Mouse (Mus musculus): ENCODE data around the gene Zfx.
A peak's percentile ranks its signal among the peaks of the same experiment; 100 is the strongest.

Gene Zfx

GRCm38 (mm10) chrX:94123059-94123839, at the start of gene Zfx:
Gene Zfx (minus strand): TSS chrX:94123702.
- ATAC-seq (ENCODE audit: insufficient number of reproducible peaks, low FRiP score, low TSS enrichment) = peak; percentile 8; the same call in 1 of the 2 replicates

DNA sequence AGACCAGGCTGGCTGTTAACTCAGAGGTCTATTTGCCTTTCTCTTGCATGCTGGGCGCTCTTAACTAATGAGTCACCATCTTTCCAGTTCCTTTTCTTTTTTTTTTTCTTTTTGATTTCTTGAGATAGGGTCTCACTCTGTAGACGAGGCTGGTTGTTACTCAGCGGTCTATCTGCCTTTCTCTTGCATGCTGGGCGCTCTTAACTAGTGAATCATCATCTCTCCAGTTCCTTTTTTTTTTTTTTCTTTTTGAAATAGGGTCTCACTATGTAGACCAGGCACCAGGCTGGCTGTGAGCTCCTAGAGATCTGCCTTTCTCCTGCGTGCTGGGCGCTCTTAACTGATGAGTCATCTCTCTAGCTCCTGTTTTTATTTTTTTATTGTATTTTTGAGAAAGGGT, 45.8 kb upstream of the Zfx start:
- ATAC-seq (ENCODE audit: insufficient number of reproducible peaks, low FRiP score, low TSS enrichment) = no peak

DNA sequence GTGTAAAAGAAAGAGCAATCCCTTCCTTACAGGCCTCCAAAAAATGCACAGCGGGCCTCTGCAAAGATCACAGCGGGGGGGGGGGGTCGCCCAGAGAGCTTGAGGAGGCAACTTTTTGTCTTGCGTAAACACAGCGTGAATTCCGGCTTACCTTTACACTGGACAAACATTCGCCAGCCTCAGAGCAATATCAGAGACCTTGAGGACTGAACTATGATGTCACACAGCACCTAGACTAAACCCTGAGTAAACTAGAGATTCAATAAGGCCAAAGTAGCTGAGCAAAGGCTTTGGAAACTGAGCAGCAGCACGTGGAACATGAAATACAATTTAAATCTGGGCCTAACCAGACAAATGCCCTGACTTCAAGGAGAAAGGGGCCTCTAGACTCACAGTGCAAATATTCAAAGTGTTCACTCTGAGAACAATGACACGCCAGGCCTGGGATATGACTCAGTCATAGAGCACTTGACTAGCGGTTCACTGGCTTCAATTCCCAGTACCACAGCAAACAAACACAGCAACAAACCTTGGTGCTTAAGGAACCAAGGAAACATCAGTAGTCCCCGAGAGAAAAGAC, 28.8 kb upstream of the Zfx start:
- no peak for ATAC-seq (ENCODE audit: insufficient number of reproducible peaks, low FRiP score, low TSS enrichment)

DNA sequence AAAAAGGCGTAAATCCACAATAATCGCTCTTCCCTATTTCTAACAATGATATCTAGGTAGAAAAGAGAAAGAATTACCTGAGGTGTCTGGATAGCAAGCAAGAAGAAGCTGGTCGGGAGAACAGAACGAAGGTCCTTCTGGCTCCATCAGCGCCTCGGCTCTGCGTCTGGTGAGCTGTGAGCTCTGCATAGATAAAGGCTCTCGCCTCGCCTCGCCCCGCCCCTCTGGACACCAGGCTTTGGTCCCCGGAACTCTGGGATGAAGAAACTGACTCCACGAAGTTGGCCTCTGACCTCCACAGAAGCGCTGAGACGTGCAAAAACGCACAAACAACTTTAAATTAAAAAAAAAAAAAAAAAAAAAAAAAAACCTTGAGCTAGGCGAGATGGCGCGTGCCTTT, 27.0 kb upstream of the Zfx start:
- ATAC-seq (ENCODE audit: insufficient number of reproducible peaks, low FRiP score, low TSS enrichment) = no peak

DNA sequence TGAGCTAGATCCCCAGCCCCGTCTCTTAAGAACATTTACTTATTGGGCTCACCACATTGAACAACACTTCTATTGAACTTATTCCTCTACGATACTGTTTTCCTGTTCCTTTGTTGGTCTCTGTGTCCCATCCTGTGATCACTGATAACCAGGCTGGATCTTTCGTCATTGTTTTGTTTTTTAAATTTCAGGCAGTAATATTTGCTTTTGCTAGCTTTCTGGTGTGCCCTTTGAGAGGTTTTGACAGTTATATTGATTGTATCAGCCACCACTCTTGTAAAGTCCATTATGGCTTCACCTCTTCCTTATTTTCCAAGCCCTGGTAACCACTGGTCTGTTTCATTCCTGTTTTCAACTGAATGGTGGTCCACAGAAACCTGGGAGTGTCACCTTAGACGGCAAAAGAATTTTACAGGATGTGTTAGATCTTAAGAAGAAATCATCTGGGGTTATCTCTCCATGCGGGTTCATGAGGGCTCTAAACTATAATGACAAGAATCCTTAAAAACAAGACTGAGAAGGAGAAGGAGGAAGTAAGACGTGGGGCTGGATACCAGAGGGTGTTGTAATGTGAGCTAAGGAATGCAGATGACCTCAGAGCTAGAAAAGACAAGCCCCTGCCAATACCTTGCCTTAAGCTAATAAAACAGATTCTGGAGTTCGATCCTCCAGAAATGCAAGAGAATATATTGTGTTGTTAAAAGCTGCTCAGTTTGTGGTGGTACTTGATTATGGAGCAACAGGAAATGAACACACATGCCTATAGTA, 18.7 kb upstream of the Zfx start:
- no peak for ATAC-seq (ENCODE audit: insufficient number of reproducible peaks, low FRiP score, low TSS enrichment)

- ATAC-seq (ENCODE audit: insufficient number of reproducible peaks, low FRiP score, low TSS enrichment) = no peak
These were observed 16.6 kb upstream of the Zfx start for GRCm38 (mm10) chrX:94140080-94140479.

DNA sequence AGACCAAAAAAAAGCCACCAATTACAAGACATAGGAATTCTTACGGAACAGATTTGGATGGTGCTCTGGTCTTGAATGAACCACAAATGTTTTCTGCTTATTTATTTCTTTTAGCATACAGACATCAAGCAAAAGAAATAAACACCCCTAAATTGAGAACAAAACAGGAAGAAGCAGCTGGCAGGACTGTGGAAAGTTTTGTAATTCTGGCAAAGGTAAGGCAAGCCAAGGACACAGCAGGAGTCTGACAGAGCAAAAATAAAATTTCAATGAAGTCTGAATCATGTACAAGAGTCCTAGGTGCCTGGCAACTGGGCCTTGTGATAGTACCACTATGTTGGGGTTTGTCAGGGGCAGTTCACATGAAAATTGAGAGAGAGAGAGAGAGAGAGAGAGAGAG, 14.8 kb upstream of the Zfx start:
- ATAC-seq (ENCODE audit: insufficient number of reproducible peaks, low FRiP score, low TSS enrichment) = no peak

DNA sequence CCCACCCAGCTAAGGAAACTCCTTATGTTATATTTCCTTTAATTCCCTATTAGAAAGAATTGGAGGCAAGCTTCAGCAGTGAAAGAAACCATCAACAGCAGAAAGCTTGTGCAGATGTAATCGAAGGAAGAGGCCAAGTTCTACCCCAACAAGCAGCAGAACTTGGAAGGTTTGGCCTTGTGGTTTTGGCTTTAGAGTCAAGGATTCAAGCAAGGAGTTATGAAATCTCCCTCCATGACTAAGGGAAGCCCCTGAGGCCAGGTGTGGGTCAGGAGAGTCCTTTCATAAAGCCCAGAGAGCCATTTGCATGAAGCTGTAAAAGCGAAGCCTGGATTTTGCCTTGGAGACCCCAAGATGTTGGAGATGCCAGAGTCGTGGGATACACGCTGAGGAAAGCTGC, 11.6 kb upstream of the Zfx start:
- no peak for ATAC-seq (ENCODE audit: insufficient number of reproducible peaks, low FRiP score, low TSS enrichment)

DNA sequence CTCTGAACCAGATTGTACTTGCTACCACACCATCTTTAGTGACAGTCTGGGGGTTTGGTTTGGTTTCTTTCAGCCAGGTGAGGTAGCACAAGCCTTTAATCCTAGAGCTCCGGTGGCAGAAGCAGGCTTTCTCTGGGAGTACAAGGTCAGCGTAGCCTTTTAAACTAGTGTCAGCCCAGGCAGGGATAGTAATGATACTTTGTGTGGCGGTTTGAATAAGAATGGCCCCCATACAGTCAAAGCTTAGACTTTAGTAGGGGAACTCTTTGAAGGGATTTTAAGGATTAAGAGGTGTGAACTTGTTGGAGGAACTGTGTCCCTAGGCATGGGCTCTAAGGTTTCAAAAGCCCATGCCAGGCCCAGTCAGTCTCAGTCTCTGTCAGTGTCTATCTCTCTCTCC, 10.0 kb upstream of the Zfx start:
- no peak for ATAC-seq (ENCODE audit: insufficient number of reproducible peaks, low FRiP score, low TSS enrichment)

DNA sequence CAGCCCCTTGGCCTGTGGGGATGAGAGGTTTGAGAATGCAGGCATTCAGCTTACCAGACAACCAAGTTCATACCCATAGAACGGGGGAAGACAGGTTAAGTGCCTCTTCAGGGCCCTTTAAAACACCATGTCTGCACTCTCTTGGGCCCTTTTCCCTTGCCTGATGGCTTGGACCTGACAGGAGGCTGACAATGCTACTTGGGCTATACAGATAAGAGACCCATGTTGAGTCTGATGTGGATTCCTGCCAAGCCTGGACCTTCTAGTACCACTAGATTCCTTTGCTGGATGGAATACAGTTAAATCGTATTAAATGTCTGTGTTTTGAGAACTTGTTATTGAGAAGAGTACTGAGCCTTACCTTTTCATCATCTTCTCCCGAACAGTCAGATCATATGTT, 8.7 kb upstream of the Zfx start:
- no peak for ATAC-seq (ENCODE audit: insufficient number of reproducible peaks, low FRiP score, low TSS enrichment)

GRCm38 (mm10) chrX:94129712-94130111, 6.2 kb upstream of the Zfx start:
- no peak for ATAC-seq (ENCODE audit: insufficient number of reproducible peaks, low FRiP score, low TSS enrichment)

DNA sequence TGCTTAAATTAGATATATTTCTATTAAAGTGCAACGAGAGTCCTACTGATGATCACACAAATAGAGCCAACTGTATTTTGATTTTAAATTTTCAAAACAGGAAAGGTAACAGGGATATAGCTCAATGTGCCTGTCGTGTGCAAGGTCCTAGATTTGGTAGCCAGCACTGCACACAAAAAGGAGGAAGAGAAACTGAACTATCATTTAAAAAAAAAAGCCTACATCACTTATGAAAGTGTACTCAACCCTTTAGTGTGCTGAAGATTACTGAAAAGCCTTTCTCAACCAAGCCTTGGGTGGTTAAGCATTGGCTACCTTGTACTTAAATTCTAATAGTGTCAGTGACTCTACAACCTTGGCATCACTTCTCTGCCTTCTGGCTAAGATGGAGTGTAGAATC, 2.4 kb upstream of the Zfx start:
- ATAC-seq (ENCODE audit: insufficient number of reproducible peaks, low FRiP score, low TSS enrichment) = no peak

DNA sequence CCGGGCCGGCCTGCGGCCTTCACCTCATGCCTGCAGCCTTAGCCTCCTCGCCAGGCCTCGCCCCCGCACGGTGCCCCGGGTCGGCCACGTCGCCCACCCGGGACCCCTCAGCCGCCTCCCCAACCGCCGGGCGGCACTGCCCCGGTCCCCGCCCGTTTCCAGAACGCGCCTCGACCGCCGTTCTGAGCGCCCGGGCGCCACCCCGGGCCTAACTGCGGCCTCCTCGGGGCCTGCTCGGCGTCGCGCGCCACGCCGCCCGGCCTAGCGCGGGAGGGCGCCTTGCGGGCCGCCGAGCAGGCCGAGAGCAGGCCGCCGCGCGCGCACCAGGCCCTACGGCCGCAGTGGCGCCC, 818 bp downstream of the Zfx start:
- peak; percentile 61 for ATAC-seq (ENCODE audit: insufficient number of reproducible peaks, low FRiP score, low TSS enrichment)

GRCm38 (mm10) chrX:94121866-94122708, 1.4 kb downstream of the Zfx start:
- peak; percentile 89 for ATAC-seq (ENCODE audit: insufficient number of reproducible peaks, low FRiP score, low TSS enrichment)

GRCm38 (mm10) chrX:94121161-94121856, 2.2 kb downstream of the Zfx start:
- no peak for ATAC-seq (ENCODE audit: insufficient number of reproducible peaks, low FRiP score, low TSS enrichment)

GRCm38 (mm10) chrX:94118350-94118749, 5.2 kb downstream of the Zfx start:
- no peak for ATAC-seq (ENCODE audit: insufficient number of reproducible peaks, low FRiP score, low TSS enrichment)

DNA sequence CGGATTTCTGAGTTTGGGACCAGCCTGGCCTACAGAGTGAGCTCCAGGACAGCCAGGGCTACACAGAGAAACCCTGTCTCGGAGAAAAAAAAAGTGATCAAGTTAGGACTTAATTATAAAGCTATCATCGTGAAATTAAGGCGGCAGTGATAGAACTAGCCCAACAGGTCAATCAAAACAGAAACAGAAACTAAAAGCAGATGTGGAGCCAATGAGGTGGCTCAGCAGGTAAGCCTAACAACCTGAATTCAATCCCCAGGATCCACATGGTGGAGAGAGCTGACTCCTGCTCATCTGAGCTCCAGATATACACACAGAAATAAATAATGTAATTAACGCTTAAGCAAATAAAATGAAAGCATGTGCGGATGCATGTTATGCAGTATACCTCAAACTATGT, 7.6 kb downstream of the Zfx start:
- no peak for ATAC-seq (ENCODE audit: insufficient number of reproducible peaks, low FRiP score, low TSS enrichment)

GRCm38 (mm10) chrX:94105964-94106363, 17.5 kb downstream of the Zfx start:
- ATAC-seq (ENCODE audit: insufficient number of reproducible peaks, low FRiP score, low TSS enrichment) = no peak

- ATAC-seq (ENCODE audit: insufficient number of reproducible peaks, low FRiP score, low TSS enrichment) = no peak
These were observed 20.6 kb downstream of the Zfx start for GRCm38 (mm10) chrX:94102938-94103337.

GRCm38 (mm10) chrX:94100561-94100960, 22.9 kb downstream of the Zfx start:
- ATAC-seq (ENCODE audit: insufficient number of reproducible peaks, low FRiP score, low TSS enrichment) = no peak

Measured in cerebellum, adult (tissue).